Mouse (Mus musculus) kidney, postnatal 10 days (tissue): ENCODE results near the gene Ccn1.

Experiments used
- DNase-seq: peaks from one replicate; pipeline ENCODE4 v3.0.0; 2021; ENCODE audit warnings: mixed read lengths

The Ccn1 gene

GRCm38 (mm10) chr3:145614362-145615115, 35.2 kb downstream of the Ccn1 start:
- DNase-seq, result peak; percentile 79

DNA sequence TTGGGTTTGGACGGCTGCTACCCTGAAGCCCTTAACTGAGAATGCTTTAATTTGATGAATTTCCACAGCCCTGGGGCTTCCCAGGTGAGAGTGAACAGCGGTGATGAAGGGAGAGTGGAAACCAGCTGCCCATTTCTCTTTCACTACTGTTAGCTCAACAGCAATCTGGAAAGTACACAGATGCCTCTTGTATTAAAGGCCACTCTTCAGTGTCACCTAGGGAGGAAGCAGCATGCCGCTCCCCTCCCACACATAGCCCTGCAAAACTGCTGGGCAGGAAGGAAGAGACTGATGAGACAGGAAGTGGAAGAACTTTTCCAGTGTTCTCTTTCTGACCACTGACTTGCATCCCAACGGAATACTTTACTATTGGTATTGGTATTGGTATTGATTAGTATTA, 36.5 kb downstream of the Ccn1 start:
- DNase-seq, result no peak

DNA sequence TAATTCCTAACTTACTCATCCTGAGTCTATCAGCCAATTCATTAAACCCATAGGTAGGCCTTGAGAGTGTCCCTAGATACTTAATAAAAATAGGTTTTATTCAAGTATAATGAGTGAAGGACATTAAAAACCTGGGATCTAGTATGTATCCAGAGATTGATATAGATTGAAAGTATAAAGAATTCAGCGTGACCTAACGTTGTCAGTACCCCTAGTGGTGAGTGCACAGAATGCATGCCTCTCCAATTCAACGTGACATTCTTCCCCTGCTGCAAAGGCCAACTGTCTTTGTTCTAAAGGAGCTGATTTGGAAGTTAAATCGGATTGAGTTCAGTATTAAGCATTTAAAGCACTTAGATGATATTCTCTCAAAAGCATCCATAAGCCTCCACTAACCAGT, 37.1 kb downstream of the Ccn1 start:
- DNase-seq, result peak; percentile 47

- no peak for DNase-seq
Observed at GRCm38 (mm10) chr3:145608320-145608719, 41.5 kb downstream of the Ccn1 start.

- DNase-seq, result no peak
Observed at GRCm38 (mm10) chr3:145605437-145606123, 44.2 kb downstream of the Ccn1 start.

DNA sequence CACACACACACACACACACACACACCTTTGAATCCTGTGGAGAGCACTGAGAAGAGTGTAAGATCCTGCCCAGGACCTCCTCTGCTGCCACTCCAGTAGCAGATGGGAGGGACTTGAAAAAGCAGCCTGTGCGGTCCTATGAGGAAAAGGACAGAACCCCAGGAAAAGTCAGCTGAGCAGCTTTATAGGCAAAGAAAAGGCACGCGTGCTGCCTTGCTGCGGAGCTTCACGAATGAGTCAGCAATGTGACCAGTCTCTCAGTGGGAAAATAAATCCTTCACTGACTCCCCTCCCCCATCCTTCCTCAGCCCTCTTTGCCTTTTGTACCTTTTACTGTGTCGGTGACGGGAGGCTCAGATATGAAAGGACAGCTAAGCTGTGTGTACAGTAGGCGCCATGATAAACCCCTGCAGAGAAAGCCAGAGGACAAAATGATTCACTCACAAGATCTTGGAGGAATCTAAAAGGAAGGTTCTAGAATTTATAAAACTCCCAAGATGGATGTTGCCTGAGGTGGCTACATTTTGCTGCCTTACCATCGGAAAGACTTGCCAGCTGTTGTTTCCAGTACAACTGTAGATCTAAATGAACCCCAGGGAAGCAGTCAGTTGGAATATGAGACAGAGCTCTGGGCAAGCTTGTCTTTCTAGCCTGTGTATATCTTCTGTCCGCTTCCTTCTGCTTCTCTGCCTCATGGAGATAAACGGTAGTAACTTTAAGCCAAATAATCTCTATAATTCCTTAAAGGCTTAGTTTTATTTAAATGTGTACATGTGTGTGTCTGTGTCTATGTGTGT, 47.2 kb downstream of the Ccn1 start:
- peak; percentile 46 for DNase-seq

GRCm38 (mm10) chr3:145601345-145601744, 48.4 kb downstream of the Ccn1 start:
- no peak for DNase-seq

DNA sequence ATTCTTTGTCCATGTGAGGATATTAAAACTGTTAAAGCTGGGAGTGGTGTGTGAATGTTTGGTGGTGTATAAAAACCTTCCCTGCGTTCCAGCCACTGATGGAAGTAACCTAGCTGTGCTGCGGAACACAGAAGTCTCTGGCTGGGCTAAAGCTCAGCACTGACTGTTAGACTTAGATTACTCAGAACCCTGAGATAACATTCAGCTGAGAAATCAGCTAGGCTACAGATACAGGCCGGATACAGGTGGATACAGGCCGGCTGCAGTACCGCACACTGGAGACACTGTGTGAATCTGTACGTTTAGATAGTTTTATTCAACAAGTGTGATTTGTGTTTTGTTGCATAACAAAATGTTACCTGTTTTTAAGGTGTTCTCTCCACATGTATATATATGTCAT, 49.0 kb downstream of the Ccn1 start:
- DNase-seq, result no peak

GRCm38 (mm10) chr3:145599059-145599458, 50.7 kb downstream of the Ccn1 start:
- no peak for DNase-seq
